Mouse (Mus musculus) erythroid progenitor cell, adult 5-6 weeks (primary cell): ENCODE data around the gene Ephb4. TPM values are rescaled to one million over a fixed set of nuclear protein-coding genes. Genes with fewer than 3 reads are reported as not detected.

ENCODE experiments used
- ATAC-seq: replicated peaks from 2 replicates; pipeline ENCODE4 v1.8.0; 2016; ENCODE audit warnings: moderate number of reproducible peaks, mild to moderate bottlenecking, moderate TSS enrichment, inconsistent platforms; ENCODE audit not compliant: poor library complexity, low FRiP score, severe bottlenecking
- total RNA-seq, 2 experiments: library from RNA; stranded (forward) in 1 of 2; stranded (reverse) in 1 of 2; fragments of 150-400 nt in 1 of 2; fragments of 186-747, 209-891 nt in 1 of 2; gene quantifications; 2 replicates each; pipeline versions ENCODE4 v1.2.3 to v1.2.4; 2015 to 2017; ENCODE audit warnings: low replicate concordance in 2 of 2

Ephb4 gene
- total RNA-seq, 2 experiments from 2014 or later, result 0.42 TPM; not detected in 1

DNA sequence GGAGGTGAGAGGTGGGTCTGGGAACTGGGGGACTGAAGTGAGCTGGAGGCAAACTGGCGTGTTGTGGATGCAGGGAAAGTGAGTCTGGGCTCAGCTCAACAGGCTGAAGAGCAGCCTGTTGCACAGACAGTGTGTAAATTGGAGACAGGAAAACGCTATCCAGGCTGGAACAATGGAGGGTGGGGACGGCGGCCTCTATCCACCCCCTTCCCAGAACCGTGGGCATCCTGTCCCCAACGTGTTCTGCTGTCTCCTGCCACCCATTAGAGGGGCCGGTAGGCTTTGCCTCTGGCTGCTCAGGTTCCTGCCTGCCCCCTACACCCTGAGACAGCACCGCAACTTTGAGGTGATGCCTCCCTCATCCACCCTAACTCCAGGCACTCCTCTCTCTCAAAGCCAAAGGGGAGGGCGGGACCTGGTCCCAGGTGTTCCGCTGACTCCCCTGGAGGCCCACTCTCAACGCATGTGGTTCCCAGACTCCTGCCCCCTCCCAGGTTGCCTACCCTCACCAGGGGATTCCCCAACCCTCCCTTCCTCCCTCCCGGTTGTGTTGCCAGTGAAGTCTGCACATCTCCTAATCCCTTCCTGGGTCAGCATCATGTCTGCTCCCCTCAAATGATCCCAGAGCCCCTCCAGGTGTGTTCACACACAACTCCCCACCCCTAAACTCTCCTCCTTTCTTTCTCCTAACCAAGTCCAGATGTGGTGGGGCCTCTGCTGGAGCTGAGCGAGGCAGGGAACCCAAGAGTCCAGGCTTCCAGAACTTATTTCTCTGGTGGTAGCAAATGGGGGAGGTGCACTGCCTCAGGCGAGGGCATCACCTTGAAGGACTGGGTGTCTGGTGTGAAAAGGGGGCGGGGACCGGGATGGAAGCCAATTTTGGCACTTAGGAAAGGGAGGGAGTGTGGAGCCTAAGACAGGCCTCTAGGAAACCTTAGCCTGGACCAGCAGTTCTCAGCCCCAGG lies 2.4 kb downstream of the Ephb4 start:
- no peak for ATAC-seq

GRCm38 (mm10) chr5:137354091-137354490 lies 4.2 kb downstream of the Ephb4 start:
- no peak for ATAC-seq

GRCm38 (mm10) chr5:137358382-137358781 lies 8.5 kb downstream of the Ephb4 start:
- ATAC-seq, result no peak

DNA sequence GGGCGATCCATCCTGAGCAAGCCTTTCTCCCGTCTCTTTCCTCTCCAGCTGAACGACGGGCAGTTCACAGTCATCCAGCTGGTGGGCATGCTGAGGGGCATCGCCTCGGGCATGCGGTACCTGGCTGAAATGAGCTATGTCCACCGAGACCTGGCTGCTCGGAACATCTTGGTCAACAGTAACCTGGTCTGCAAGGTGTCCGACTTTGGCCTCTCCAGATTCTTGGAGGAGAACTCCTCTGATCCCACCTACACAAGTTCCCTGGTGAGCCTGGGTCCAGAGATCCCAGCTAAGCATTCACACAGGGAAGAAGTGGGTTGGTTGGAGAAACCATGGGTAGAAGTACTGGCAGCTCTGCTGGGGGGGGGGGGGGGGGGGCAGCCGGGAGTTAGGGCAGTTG lies 19.8 kb downstream of the Ephb4 start:
- no peak for ATAC-seq

- no peak for ATAC-seq
Observed at GRCm38 (mm10) chr5:137373371-137373950, 23.6 kb downstream of the Ephb4 start.

DNA sequence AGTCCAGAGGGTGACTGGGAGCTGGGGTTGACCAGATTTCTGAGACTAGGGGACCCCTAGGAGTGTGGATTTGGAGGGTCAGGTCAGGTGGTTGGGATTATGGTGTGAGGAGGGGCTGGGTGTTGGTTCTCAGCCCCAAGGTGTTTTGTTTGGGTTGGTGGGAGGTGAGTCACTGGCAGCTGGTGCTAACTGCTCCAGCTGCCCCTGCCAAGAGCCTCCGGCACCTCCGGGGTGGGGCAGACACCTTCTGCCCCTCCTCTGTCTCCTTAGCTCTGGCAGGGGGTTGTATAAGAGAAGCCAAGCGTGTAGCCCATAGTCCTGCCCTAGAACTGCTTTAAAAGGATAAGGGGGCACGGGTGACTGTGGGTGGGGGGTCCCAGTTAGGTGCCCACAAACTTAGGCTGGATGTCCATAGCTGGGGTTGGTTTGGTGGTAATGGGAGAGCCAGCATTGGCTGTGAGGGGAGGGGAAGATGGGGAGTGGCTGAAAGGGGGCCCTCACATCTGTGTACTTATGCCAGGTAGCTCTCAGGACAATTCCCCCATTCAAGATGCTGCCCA lies 24.7 kb downstream of the Ephb4 start:
- ATAC-seq, result no peak

DNA sequence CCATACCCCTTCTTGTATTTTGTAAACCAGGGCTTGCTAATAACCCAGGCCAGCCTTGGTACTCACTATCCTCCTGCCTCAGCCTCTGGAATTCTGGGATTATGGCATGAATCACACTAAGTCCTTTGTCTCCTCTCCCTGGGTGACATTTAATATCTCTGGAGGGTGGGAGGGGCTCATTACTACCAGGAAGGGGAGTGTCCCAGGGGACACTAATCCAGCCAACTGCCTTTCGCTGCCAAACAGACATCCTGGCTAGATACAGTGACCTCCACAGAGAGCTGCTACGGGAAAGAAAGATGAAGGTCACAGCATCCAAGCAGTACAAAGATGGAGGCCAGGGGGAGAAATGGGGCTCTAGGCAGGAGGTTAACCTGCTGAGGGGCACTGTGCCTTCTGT lies 25.7 kb downstream of the Ephb4 start:
- no peak for ATAC-seq

- no peak for ATAC-seq
Observed at GRCm38 (mm10) chr5:137376198-137376597, 26.3 kb downstream of the Ephb4 start.

DNA sequence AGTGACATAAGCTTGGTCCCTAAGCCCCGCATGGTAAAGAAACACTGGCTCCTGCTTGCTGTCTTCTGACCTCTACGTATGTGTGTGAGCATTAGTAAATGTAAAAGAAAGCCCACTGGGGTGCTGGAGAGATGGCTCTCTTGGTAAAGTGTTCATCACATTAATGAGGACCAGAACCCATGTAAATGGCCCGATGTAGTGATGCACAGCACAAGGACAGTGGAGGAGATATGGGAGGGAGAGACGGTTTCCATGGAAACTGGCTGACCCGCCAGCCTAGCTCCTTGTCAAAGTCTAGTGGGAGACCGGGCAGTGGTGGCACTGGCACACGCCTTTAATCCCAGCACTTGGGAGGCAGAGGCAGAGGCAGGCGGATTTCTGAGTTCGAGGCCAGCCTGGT lies 26.8 kb downstream of the Ephb4 start:
- no peak for ATAC-seq

DNA sequence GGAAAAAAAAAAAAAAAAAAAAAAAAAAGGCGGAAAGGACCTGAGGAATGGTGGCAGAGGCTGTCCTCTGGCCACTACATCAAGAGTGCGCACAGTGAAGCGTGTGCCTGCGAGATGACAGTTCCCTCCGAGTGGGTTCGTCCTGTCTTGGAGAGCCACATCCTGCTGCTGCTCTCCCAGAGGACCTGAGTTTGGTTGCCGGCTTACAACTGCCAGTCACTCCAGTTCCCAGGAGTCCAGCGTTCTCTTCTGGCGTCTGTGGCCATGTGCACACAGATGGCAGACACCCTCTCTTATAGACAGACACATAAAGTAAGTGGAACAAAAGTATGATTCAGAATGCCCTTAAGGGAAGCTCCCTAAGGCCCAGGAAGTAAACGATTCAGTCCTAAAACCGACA lies 27.3 kb downstream of the Ephb4 start:
- no peak for ATAC-seq

DNA sequence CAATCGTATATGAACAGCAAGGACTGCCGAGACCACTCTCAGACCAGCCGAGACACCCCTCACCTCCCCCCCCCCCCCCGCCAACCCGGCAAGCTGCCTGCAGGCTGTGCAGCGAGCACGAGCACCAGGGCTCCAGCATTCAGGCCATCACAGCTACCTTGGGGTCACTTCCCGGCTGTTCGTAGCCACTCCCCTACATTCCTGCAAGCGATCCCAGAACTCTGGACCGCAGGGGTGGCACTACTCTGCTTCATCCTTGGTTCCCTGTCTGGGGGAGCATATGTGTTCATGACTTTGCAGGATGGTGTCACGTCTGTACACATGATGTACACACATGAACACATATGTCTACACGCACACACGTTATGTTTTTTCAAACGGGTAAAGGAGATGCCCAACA lies 27.7 kb downstream of the Ephb4 start:
- ATAC-seq, result no peak

DNA sequence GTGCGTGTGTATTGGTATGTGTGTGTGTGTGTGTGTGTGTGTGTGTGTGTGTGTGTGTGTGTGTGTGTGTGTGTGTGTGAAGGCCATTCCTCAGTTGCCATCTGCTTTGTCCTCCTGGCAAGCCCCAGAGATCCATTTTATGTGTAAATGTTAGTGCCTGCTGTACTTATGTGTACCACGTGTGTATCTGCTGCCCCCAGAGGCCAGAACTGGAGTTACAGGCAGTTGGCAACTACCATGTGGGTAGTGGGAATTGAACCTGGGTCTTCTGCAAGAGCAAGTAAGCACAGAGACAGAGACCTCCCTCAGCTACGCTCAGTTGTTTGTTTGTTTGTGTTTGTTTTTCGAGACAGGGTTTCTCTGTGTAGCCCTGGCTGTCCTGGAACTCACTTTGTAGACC lies 31.2 kb downstream of the Ephb4 start:
- ATAC-seq, result 0 out of 2 replicates have a peak, but pooled peaks have one; percentile 60

- no peak for ATAC-seq
Observed at GRCm38 (mm10) chr5:137383441-137383840, 33.5 kb downstream of the Ephb4 start.

DNA sequence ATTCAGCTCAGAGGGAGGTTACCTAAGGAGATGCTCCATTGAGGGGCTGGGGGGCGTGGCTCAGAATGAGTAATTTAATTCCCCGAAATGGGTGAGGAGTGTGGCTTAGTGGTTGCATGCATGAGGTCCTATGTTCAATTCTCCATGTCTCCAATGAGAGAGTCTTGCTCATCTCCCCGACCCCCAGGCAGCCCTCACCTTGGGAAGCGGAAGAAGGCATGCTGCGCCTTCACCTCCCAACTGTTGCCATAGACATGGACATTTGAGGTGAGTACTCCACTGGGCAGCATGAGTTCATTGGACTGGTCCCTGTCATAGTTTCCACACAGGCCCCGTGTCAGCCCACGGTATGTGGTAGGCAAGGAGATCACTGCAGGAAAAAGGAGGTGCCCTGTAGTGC lies 36.8 kb downstream of the Ephb4 start:
- no peak for ATAC-seq

- no peak for ATAC-seq
Observed at GRCm38 (mm10) chr5:137391641-137392040, 41.7 kb downstream of the Ephb4 start.

GRCm38 (mm10) chr5:137394456-137394855 lies 44.5 kb downstream of the Ephb4 start:
- ATAC-seq, result no peak

DNA sequence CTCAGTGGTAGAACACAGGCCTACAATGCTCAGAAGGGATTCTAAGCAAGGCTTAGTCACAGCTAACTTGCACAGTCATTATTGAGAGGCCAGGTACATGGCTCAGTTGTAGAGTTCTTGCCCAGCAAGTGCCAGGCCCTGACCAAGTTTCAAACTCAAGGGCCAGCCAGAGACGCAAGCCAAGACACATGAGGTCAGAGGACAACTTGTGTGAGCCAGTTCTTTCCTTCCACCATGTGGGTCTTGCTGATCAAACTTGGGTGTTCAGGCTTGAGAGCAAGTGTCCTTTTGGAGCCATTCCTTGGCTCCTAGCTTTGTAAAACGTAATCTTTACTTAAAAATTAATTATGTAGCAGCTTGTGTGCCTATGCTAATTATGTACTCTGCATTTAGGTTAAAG lies 54.2 kb downstream of the Ephb4 start:
- ATAC-seq, result no peak

- ATAC-seq, result no peak
Observed at GRCm38 (mm10) chr5:137409451-137409850, 59.5 kb downstream of the Ephb4 start.

- ATAC-seq, result no peak
Observed at GRCm38 (mm10) chr5:137410066-137410465, 60.2 kb downstream of the Ephb4 start.

GRCm38 (mm10) chr5:137410549-137410948 lies 60.6 kb downstream of the Ephb4 start:
- ATAC-seq, result no peak

DNA sequence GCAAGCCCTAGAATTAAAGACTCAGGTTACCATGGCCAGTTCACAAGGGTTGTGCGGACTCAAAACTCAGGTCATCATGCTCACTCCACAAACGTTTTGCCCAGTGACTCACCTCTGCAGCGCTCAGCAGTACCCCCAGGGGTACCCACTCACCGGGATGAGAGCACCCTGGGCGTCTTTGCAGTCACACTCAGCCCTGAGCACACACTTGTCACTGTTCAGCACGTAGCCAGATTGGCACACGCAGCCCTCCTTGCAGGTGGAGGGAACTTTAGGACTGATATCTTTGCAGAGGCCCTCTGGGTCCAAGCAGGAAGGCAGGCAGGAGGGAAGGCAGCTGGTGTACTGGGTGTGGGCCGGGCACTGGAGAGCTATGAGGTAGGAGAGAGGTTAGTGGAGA lies 61.3 kb downstream of the Ephb4 start:
- no peak for ATAC-seq
